Mouse (Mus musculus): ENCODE results near the gene Phactr3. TPM values are rescaled to one million over a fixed set of nuclear protein-coding genes. Genes with fewer than 3 reads are reported as not detected.

Gene Phactr3
- polyA plus RNA-seq (2012; rRNA removed), result 9.4 and 15.1 TPM in 2 replicates

GRCm38 (mm10) chr2:178118801-178119560, at the start of gene Phactr3:
Gene Phactr3 (plus strand): TSS chr2:178118975.

GRCm38 (mm10) chr2:178078166-178078717, 40.5 kb upstream of the Phactr3 start, which contains the start of gene Zfp931:
Gene Zfp931 (minus strand): TSS chr2:178078476.

Other genes with a start within 250 kb of the Phactr3 start
- 0.34 and 3.2 TPM in 2 replicates for gene Gm14327, start 221.9 kb upstream of the Phactr3 start, polyA plus RNA-seq (2012; rRNA removed)
- gene Zfp972, start 193.4 kb upstream of the Phactr3 start, polyA plus RNA-seq (2012; rRNA removed), result 0.35 and 0.60 TPM in 2 replicates
- gene Gm14326, start 161.7 kb upstream of the Phactr3 start, polyA plus RNA-seq (2012; rRNA removed), result 5.0 and 11.5 TPM in 2 replicates
- 4.7 and 10.8 TPM in 2 replicates for gene Zfp971, start 95.7 kb upstream of the Phactr3 start, polyA plus RNA-seq (2012; rRNA removed)
- 5.9 and 10.4 TPM in 2 replicates for gene Zfp931, start 40.5 kb upstream of the Phactr3 start, polyA plus RNA-seq (2012; rRNA removed)

Measured in central nervous system, embryonic 11.5 days (tissue).